Mouse (Mus musculus) spleen, adult 2 months (tissue): ENCODE data around the gene Serpinb7.

ENCODE experiments used
- CTCF ChIP-seq: fragments of 200-500 bp; IDR thresholded peaks from 2 replicates; pipeline ENCODE4 v1.5.1; 2011; ENCODE audit warnings: mild to moderate bottlenecking, inconsistent platforms; ENCODE audit not compliant: insufficient read depth, insufficient read length, insufficient replicate concordance; ENCODE audit errors: extremely low read depth
- POLR2A ChIP-seq: fragments of 200-500 bp; IDR thresholded peaks from 2 replicates; pipeline ENCODE4 v1.6.1; 2011; ENCODE audit warnings: low read depth, low read length, inconsistent platforms

DNA sequence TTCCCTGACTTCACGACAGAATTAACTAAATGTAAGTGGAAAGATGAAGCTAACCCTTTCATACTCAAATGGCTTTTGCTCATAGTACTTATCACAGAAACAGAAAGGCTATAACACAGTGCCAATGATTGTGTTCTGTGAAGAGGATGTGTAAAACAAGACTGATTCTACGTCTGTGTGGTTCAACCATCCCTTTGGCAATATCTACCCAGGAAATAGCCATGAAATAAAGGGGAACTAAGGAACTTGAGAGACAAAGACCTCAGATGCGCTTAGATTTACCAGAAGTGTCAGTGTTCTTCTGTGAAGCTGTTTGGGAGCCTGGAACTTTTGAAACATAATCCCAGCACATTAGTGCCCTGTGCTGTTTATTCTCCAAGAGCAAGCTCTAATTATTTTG lies 49.1 kb upstream of the Serpinb7 start:
- TF ChIP-seq CTCF (no peak), POLR2A (no peak)
